Mouse (Mus musculus): ENCODE results near the gene Focad. TPM values are rescaled to one million over a fixed set of nuclear protein-coding genes. Genes with fewer than 3 reads are reported as not detected.

Focad gene
- polyA plus RNA-seq (2014; fragmentation: Illumina TruSeq; extraction: RNeasy Lipid Tissue Mini Kit (QIAGEN cat#74804)), result 11.8 TPM

DNA sequence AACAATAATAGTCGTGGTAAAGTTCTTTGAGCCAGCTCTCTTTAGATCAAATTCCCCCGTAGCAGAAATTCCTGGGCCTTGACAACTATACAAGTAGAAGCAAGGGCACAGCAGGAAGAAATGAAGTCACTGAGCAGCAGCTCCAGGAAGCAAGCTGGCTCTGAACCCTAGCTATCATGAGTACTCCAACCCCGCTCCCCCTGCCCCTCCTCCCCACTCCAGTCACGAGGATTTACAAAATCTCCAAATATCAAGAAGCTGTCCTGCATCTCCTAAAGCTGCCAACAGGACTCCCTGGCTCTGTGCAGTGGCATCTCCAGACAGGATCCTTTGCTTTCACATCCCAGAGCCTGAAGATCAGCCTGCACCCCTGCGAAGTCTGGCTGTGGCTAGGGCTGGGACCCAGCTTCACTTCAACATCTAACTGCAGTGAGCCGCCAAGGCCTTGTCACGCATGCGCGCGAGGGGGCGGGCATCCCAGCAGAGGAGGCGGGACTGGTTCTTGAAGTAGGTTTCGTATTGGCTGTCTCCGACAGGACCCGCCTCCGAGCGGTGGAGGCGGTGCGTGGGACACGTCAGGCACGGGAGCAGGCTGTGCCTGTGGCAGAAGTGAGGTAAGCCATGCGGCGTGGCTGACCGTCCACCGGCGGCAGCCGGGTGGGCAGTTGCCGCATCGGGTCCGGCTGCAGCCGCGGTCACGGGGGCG is at the start of gene Focad:
TSS of gene Focad (plus strand) at position 568 of the 706 bp plus-strand sequence.

DNA sequence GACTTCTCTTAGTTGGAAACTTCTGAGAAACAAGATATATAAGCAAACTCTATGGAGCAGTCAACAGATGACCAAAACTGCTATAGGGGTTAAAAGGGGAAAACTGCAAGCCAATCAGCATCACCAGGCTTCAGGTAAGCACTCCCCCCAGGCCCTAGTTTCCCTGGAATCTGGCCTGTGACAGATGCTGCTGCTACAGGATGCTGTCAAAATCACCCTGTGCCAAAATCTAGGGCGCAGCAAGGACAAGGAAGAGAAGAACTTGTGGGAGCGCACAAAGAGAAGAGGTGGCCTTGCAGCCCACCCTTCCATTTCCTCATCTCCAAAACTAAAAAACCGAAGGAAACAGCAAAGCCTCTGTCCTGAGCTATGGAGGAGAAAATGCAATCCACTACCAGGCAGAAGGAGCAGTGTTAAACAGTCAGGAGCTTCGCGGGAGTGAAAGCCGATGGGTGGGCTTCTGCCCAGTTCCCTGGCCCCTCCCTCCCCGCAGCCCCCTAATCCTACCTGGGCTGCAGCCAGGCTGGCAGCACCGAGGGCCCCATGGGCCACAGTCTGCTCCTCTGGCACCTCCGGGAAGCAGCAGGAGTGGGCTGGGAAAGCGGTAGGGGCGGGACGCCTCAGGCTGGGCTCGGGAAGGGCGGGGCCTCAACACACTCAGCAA is 344.0 kb downstream of the Focad start, which contains the start of gene Hacd4:
TSS of gene Hacd4 (minus strand) at position 603 of the 664 bp plus-strand sequence.

Other genes starting within 250 kb of the Focad start
- gene Mllt3, start 61.3 kb upstream of the Focad start, polyA plus RNA-seq (2014; fragmentation: Illumina TruSeq; extraction: RNeasy Lipid Tissue Mini Kit (QIAGEN cat#74804)), result 73.2 TPM